Mouse (Mus musculus) embryo, embryonic 11.5 days (tissue): ENCODE results near the gene Tlk2.
A peak's percentile ranks its signal among the peaks of the same experiment; 100 is the strongest.
"Not testable (repeated sequence)": the region's sequence is repeated elsewhere in the genome, so short reads cannot be mapped to it uniquely, and the experiment has no call there.

ENCODE experiments used
- DNase-seq: peaks from one replicate; pipeline ENCODE4 v3.0.0-alpha.2; 2012; ENCODE audit warnings: low read depth, low spot score

Tlk2 gene

DNA sequence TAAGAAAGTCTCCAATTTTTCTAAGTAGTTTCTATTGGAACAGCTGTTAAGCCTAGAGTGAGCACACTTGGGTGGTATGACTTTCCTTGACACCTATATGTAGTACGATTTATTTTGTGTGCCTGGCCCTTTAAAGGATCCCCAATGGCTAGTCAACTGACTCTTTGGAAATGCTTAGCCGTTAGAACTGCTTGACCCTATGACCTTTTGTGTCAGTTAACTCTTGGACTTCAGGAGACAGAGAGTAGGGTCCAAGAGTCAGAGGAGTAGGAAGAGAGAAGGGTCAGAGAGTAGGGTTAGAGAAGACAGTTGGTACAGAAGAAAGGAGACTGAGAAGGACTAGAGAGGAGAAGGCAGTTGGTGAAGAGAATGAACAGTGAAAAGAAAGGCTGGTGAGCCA lies at the start of gene Tlk2:
Gene Tlk2, plus strand, starts transcription at position 292 of the 400 bp plus-strand sequence.
- no peak for DNase-seq

GRCm38 (mm10) chr11:105135692-105136091 lies 42.9 kb upstream of the Tlk2 start:
- no peak for DNase-seq

DNA sequence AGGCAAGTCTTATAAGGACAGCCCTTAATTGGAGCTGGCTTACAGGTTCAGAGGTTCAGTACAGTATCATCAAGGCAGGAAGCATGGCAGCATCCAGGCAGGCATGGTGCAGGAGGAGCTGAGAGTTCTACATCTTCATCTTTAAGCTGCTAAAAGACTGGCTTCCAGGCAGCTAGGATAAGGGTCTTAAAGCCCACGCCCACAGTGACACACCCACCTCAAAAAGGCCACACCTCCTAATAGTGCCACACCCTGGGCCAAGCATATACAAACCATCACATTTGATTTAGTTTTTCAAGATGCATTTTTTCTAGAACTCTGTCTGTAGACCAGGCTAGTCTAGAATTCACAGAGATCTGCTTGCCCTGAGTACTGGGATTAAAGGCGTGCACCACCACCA lies 41.4 kb upstream of the Tlk2 start:
- DNase-seq = not testable (repeated sequence)

- DNase-seq = not testable (repeated sequence)
Measured at GRCm38 (mm10) chr11:105140512-105140911, 38.1 kb upstream of the Tlk2 start.

GRCm38 (mm10) chr11:105141115-105141514 lies 37.5 kb upstream of the Tlk2 start:
- no peak for DNase-seq

DNA sequence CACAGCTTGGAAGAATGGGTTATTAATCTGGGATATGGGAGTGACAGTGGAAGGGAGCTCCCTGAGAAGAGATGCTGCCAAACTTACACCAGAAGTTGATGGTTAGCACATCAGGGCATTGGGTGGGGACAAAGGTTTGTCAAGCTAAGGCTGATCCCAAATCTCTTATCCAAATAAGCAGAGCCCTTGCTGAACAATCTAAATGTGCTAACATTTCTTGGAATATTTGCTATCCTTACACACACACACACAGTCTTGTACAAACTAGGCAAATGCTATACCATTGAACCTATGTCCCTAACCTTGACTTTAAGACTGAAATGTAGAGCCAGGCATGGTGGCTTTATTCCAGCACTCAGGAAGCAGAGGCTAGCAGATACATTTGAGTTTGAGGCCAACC lies 35.0 kb upstream of the Tlk2 start:
- no peak for DNase-seq

DNA sequence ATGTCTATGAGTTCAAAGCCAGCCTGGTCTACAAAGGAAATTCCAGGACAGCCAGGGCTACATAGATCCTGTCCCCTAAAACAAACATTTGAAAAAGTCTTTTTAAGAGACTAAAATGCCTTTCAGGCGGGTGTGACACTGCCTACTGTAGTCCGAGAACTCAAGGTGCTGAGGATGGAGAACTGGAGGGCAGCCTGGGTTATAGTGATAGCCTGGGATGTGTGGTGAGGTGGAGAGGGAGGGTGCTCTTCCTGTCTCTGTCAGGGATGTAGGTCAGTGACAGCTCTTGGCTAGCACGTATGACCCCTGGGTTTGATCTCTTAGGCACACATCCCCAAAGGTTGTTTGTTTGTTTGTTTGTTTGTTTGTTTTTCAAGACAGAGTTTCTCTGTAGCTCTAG lies 34.5 kb upstream of the Tlk2 start:
- DNase-seq = no peak

DNA sequence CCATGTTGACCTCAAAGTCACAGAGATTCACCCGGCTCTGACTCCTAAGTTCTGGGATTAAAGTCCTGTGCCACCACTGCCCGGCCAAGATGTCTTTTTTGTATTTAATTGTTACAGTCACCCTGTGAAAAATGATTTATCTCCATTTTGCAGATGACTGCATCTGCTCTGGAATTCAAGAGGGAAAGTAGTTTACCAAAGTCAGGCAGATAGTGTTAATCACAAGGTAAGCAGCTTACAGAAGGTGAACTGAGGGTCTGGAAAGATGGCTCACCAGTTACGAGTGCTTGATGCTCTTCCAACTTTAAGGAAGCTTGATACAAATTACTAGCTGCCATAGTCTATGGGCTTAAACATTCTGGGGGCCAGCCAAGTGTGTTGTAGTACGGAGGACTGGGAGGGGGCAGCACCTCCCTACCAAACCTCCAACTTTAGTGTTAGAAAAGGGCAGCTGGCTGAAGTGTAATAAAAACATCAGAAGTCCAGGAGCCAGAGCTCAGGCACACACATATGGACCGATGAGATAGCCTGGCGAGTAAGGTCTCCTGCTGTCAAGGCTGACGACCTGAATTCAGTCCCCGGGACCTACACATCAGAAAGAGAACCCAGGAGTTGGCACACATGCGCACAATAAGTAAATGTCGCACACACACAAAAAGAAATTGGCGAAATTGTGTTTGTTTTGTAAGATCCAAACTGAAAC lies 33.9 kb upstream of the Tlk2 start:
- DNase-seq = no peak

DNA sequence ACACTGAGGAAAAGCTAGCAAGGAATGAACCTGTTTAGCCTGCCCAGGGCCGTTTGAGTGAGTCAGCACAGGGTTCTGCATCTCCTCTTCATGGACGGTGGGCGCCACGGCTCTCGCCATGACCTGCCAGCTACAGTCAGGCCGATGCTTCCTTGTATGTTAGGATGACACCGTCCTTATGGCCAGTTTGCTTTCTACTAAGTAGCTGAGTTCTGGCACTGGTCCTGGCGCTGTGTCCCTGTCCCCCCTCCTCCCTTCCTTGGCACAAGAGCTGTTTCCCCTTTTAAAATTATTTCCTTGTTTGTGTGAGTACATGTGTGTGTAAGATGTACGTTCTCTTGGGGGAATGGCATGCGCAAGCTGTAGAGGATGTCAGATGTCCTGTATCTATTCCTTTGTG lies 33.4 kb upstream of the Tlk2 start:
- DNase-seq = no peak

GRCm38 (mm10) chr11:105146593-105146992 lies 32.0 kb upstream of the Tlk2 start, which contains the start of gene Gm10842:
Gene Gm10842, plus strand, starts transcription at chr11:105146893.
- DNase-seq = no peak

- DNase-seq = no peak
Measured at GRCm38 (mm10) chr11:105149353-105149752, 29.3 kb upstream of the Tlk2 start.

DNA sequence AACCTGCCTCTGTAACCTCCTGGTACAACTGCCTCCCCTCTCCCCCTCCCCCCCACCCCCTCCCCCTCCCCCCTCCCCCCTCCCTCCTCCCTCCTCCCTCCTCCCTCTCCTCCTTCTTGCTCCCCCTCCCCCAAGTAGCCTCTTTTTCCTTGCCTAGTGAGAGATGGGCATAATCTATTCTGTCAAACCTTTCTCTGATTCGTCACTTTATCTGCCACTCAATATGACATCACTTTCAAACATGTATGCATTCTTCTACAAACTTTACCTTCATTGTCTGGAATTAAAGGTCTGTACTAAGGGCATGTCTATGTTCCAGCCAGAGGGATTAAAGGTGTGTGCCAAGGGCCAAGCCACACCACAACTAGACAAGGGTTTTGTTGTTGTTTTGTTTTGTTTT lies 28.8 kb upstream of the Tlk2 start:
- no peak for DNase-seq

DNA sequence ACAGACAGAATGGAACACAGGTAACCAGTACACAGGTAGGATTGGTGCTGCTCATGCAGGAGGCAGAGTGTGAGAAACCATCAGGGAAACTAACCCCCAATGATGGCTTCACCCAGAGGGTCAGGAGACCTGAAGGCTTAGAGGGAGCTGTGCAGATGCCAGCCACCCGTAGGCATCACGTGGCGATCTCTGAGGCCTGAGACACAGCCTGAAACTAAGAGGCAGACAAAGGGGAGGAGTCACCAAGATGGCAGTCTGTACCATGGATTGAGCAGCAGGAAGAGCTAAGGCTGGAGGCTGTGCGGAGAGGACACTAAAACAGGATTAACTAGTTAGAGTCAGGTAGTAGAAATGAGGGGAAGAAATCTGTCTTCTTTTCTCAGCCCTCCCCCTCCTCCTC lies 27.9 kb upstream of the Tlk2 start:
- DNase-seq = no peak

DNA sequence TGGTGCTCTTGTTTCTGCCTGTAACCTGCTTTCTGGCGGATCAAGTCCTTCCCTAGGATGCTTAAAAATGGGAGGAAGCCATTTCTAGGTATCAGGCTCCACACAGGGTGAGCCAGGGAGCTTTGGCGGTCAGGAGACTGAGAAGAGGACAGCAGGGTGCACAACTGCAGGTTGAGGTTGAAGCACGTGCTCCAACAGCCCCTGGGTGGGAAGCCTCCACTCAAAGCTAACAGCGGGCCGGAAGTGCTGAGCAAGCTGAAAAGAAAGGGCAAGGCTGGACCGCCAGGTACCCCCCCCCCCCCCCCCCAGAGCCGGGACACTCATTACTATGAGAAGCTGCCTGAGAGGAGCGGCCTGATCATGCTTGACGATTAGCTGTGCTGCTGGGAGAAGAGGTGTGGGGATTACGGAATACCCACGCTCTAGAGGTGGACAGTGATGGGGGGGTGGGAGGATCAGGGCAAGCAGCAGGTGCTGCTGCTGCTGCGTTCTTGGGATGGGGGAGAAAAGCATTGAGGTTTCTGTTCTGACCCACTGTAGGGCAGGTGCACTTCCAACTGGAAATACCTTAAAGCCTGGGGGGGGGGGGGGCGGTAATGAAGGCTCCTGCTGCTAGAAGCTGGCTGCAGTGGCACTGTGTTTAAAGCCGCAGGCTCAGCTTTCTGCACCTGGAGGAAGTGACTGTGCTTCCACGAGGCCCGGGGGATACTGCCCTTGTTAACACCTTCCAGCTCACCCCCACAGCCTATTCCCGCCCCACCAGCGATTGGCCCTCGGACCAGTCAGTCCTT lies 27.2 kb upstream of the Tlk2 start:
- DNase-seq = no peak

GRCm38 (mm10) chr11:105152017-105152300 lies 26.6 kb upstream of the Tlk2 start:
- no peak for DNase-seq

GRCm38 (mm10) chr11:105152357-105152899 lies 26.2 kb upstream of the Tlk2 start:
- DNase-seq = no peak

- peak; percentile 54 for DNase-seq
Measured at GRCm38 (mm10) chr11:105153068-105153833, 25.4 kb upstream of the Tlk2 start.

- no peak for DNase-seq
Measured at GRCm38 (mm10) chr11:105155915-105156314, 22.7 kb upstream of the Tlk2 start.

GRCm38 (mm10) chr11:105156748-105157267 lies 21.8 kb upstream of the Tlk2 start:
- DNase-seq = no peak

DNA sequence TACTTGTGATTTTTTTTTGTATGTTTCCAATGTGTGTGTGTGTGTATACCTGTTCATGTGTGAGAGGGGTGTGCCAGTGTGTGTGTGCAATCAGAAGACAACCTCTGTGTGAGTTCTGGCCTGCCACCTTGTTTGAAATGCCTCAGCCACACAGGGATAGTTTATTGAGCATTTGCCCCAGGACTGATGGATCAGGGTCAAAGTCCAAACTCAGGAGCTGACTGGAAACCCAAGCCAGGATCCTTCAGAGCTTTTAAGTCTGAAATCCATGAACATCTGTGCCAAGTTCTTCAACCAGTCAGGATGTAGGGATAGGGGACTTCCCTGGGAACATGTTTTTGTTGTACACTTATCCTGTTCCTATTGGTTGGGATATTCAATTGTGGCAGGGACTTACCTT lies 20.6 kb upstream of the Tlk2 start:
- no peak for DNase-seq

DNA sequence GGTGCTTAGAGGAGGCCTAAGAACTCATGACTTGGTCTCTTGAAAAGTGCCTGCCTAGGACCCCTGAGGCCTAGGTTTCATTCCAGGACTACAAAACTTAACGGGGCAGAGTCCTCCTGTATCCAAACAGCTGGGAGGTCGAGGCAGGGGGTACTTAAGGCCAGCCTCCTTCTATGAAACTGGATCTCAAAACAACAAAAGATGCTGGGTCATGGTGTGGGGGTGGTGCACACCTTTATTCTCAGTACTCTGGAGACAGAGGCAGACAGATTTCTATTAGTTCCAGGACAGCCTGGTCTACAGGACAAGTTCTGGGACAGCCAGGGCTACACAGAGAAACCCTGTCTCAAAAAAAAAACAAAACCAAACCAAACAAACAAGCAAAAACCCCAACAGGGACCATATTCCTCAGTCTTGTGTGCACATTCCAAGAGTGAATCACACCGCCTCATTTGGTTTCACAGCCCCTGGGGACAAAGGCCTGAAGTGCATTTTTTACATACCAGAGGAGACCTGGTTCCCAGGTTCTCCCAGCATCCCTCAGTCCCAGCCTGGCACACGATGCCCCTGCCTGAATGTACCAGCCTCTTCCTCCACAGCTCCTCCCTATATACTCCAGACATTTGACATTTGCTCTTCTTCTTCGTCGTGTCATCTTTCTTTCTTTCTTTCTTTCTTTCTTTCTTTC lies 18.8 kb upstream of the Tlk2 start:
- no peak for DNase-seq
